Mouse (Mus musculus) lung, adult 2 months (tissue): ENCODE data around the gene Tppp2.

Experiments used
- CTCF ChIP-seq: fragments of 200-500 bp; IDR thresholded peaks from 2 replicates; pipeline ENCODE4 v1.5.1; 2011; ENCODE audit warnings: mild to moderate bottlenecking, low read length, control low read depth; ENCODE audit not compliant: insufficient read depth
- POLR2A ChIP-seq: fragments of 200-500 bp; IDR thresholded peaks from 2 replicates; pipeline ENCODE4 v1.6.1; 2011; ENCODE audit warnings: low read depth, mild to moderate bottlenecking, control low read depth, low read length, borderline replicate concordance; ENCODE audit errors: extremely low read depth

GRCm38 (mm10) chr14:51896019-51896418, 22.2 kb upstream of the Tppp2 start:
- TF ChIP-seq POLR2A (no peak), CTCF (no peak)
